Mouse (Mus musculus): ENCODE data around the gene Cfap20. TPM values are rescaled to one million over a fixed set of nuclear protein-coding genes. Genes with fewer than 3 reads are reported as not detected.

Cfap20 gene
- polyA plus RNA-seq, 1 experiment from 2014 or later, result 139 TPM

DNA sequence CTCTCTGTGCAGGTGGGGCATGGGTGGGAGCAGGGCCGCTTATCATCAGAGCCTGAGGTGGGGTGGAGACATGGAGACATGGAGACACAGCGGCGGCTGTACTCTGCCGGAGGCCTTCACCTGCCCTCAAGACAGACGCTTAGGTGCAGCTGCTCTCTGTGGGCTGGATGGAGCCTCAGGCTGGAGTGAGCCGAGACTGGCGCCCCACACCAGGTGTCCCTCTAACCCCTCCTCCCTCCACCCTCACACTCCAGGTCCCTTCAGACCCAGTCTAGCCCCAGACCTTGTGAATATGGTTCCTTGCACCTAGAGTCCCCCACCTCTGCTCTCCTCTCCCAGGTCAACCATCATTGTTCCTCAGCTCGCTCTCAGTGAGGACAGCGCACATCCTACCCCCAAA lies 35.5 kb downstream of the Cfap20 start:
- no peak overlapping the region for H3K9ac ChIP-seq (ENCODE audit: low read depth, low read length)
- no peak for ATAC-seq (replicated peaks; ENCODE audit: insufficient number of reproducible peaks, low FRiP score, low TSS enrichment)
- H3K4me1 ChIP-seq (ENCODE audit: control insufficient read depth, insufficient read depth, low read length), result peaks cover 32% of the 10 kb centered on the region
- no peak overlapping the region for H3K27ac ChIP-seq (ENCODE audit: low read depth, low read length)
- no peaks in the 10 kb centered on the region for H3K36me3 ChIP-seq (ENCODE audit: control insufficient read depth, insufficient read depth, low read length)
- WGBS (ENCODE audit: insufficient replicate concordance), result 80% methylated on average over 9 of the region's 9 CpGs
- no peaks in the 10 kb centered on the region for H3K9me3 ChIP-seq (replicated peaks; ENCODE audit: control insufficient read depth, low read length)
- H3K4me2 ChIP-seq, result no peak overlapping the region
- no peaks in the 10 kb centered on the region for H3K27me3 ChIP-seq (ENCODE audit: control insufficient read depth, insufficient read depth, low read length)
- no peak overlapping the region for H3K4me3 ChIP-seq (ENCODE audit: low read depth, low read length)

- peaks cover 32% of the 10 kb centered on the region for H3K4me1 ChIP-seq (ENCODE audit: control insufficient read depth, insufficient read depth, low read length)
- H3K4me3 ChIP-seq (ENCODE audit: low read depth, low read length), result no peak overlapping the region
- H3K27me3 ChIP-seq (ENCODE audit: control insufficient read depth, insufficient read depth, low read length), result no peaks in the 10 kb centered on the region
- no peaks in the 10 kb centered on the region for H3K36me3 ChIP-seq (ENCODE audit: control insufficient read depth, insufficient read depth, low read length)
- H3K9ac ChIP-seq (ENCODE audit: low read depth, low read length), result no peak overlapping the region
- WGBS (ENCODE audit: insufficient replicate concordance), result 53% methylated on average over 5 of the region's 5 CpGs
- H3K27ac ChIP-seq (ENCODE audit: low read depth, low read length), result peak overlapping the region; percentile 61
- no peak overlapping the region for H3K4me2 ChIP-seq
- no peak for ATAC-seq (replicated peaks; ENCODE audit: insufficient number of reproducible peaks, low FRiP score, low TSS enrichment)
- H3K9me3 ChIP-seq (replicated peaks; ENCODE audit: control insufficient read depth, low read length), result no peaks in the 10 kb centered on the region
Observed at GRCm38 (mm10) chr8:95397201-95397600, 37.5 kb downstream of the Cfap20 start.

- ATAC-seq (replicated peaks; ENCODE audit: insufficient number of reproducible peaks, low FRiP score, low TSS enrichment), result no peak
- Histone ChIP-seq H3K9me3 (replicated peaks; ENCODE audit: control insufficient read depth, low read length) (no peaks in the 10 kb centered on the region), H3K4me3 (ENCODE audit: low read depth, low read length) (no peak overlapping the region), H3K4me1 (ENCODE audit: control insufficient read depth, insufficient read depth, low read length) (peaks cover 32% of the 10 kb centered on the region), H3K36me3 (ENCODE audit: control insufficient read depth, insufficient read depth, low read length) (no peaks in the 10 kb centered on the region), H3K4me2 (no peak overlapping the region), H3K9ac (ENCODE audit: low read depth, low read length) (no peak overlapping the region), H3K27ac (ENCODE audit: low read depth, low read length) (peak overlapping the region; percentile 61), H3K27me3 (ENCODE audit: control insufficient read depth, insufficient read depth, low read length) (no peaks in the 10 kb centered on the region)
- 35% methylated on average over 11 of the region's 11 CpGs for WGBS (ENCODE audit: insufficient replicate concordance)
Observed at GRCm38 (mm10) chr8:95396752-95397151, 37.9 kb downstream of the Cfap20 start.

DNA sequence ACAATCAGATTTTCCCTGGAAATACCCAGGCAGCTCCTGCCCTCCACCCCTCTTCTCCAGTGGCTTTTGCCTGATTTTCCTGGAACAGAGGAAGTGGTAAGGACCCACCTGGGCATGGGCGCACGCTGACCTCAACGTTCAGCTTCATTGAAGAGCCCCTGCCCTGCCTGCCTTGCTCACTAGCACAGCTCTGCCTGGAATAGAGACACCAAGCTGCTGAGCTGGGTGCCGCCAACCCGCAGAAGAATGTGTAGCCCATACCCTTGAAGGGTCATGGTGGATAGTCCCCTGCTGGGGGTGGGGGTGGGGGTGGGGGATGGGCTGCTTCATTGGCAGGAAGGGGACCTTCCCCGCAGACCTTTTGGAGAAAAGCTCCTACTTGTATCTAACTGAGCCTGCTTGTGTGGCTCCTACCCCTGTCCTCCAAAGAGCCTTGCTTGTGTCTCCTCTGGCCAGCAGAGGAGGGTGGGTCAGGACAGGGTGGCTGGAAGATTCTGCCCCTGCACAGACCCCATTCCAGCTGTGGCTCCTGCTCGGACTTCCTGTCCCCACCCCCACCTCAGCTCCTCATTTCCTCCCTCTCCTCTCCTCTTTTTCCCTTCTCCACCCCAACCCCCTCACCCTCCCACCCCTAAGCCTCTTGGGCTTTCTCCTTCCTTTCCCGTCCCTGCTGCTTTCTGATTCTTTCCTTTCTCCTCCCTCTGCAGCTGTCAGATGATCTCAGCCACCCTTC lies 39.3 kb downstream of the Cfap20 start:
- WGBS (ENCODE audit: insufficient replicate concordance), result 19% methylated on average over 8 of the region's 8 CpGs
- H3K4me2 ChIP-seq, result 0 out of 2 replicates have a peak overlapping the region, but pooled peaks have one; percentile 4
- H3K27ac ChIP-seq (ENCODE audit: low read depth, low read length), result peak overlapping the region; percentile 74
- no peak overlapping the region for H3K4me3 ChIP-seq (ENCODE audit: low read depth, low read length)
- H3K36me3 ChIP-seq (ENCODE audit: control insufficient read depth, insufficient read depth, low read length), result no peaks in the 10 kb centered on the region
- no peaks in the 10 kb centered on the region for H3K9me3 ChIP-seq (replicated peaks; ENCODE audit: control insufficient read depth, low read length)
- peak overlapping the region; percentile 59; the same call in 1 of the 2 replicates for H3K9ac ChIP-seq (ENCODE audit: low read depth, low read length)
- H3K4me1 ChIP-seq (ENCODE audit: control insufficient read depth, insufficient read depth, low read length), result peaks cover 32% of the 10 kb centered on the region
- H3K27me3 ChIP-seq (ENCODE audit: control insufficient read depth, insufficient read depth, low read length), result no peaks in the 10 kb centered on the region
- ATAC-seq (replicated peaks; ENCODE audit: insufficient number of reproducible peaks, low FRiP score, low TSS enrichment), result 0 out of 2 replicates have a peak, but pooled peaks have one; percentile 32

GRCm38 (mm10) chr8:95392604-95393003 lies 42.1 kb downstream of the Cfap20 start:
- H3K9me3 ChIP-seq (replicated peaks; ENCODE audit: control insufficient read depth, low read length), result no peaks in the 10 kb centered on the region
- no peaks in the 10 kb centered on the region for H3K36me3 ChIP-seq (ENCODE audit: control insufficient read depth, insufficient read depth, low read length)
- no peak for ATAC-seq (replicated peaks; ENCODE audit: insufficient number of reproducible peaks, low FRiP score, low TSS enrichment)
- no peaks in the 10 kb centered on the region for H3K27me3 ChIP-seq (ENCODE audit: control insufficient read depth, insufficient read depth, low read length)
- no peak overlapping the region for H3K9ac ChIP-seq (ENCODE audit: low read depth, low read length)
- peaks cover 32% of the 10 kb centered on the region for H3K4me1 ChIP-seq (ENCODE audit: control insufficient read depth, insufficient read depth, low read length)
- H3K4me2 ChIP-seq, result no peak overlapping the region; the same call in 1 of the 2 replicates
- H3K27ac ChIP-seq (ENCODE audit: low read depth, low read length), result peak overlapping the region; percentile 55; the same call in 1 of the 2 replicates
- no peak overlapping the region for H3K4me3 ChIP-seq (ENCODE audit: low read depth, low read length)
- WGBS (ENCODE audit: insufficient replicate concordance), result 62% methylated on average over 5 of the region's 5 CpGs

GRCm38 (mm10) chr8:95391101-95391500 lies 43.6 kb downstream of the Cfap20 start:
- Histone ChIP-seq H3K36me3 (ENCODE audit: control insufficient read depth, insufficient read depth, low read length) (no peaks in the 10 kb centered on the region), H3K9me3 (replicated peaks; ENCODE audit: control insufficient read depth, low read length) (no peaks in the 10 kb centered on the region), H3K4me1 (ENCODE audit: control insufficient read depth, insufficient read depth, low read length) (peaks cover 19% of the 10 kb centered on the region), H3K27ac (ENCODE audit: low read depth, low read length) (no peak overlapping the region), H3K27me3 (ENCODE audit: control insufficient read depth, insufficient read depth, low read length) (no peaks in the 10 kb centered on the region), H3K4me2 (no peak overlapping the region), H3K9ac (ENCODE audit: low read depth, low read length) (no peak overlapping the region), H3K4me3 (ENCODE audit: low read depth, low read length) (no peak overlapping the region)
- no peak for ATAC-seq (replicated peaks; ENCODE audit: insufficient number of reproducible peaks, low FRiP score, low TSS enrichment)
- WGBS (ENCODE audit: insufficient replicate concordance), result 60% methylated on average over 7 of the region's 7 CpGs

DNA sequence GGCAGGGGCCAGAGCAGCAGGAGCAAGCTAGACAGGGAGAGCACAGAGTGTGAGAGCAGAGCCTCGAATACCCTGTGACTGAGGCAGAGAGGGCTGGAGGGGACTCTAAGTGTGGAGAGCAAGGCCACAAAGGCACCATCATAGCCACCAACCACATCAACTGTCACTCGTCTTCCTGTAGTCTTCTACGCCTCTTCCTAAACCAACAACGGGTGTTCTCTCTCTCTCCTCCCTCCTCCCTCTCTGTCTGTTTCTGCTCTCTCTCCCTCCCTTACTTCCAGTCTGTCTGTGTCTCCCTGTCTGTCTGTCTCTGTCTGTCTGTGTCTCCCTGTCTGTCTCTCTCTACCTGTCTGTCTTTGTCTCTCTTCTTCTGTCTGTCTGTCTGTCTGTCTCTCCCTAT lies 44.4 kb downstream of the Cfap20 start:
- Histone ChIP-seq H3K36me3 (ENCODE audit: control insufficient read depth, insufficient read depth, low read length) (no peaks in the 10 kb centered on the region), H3K9me3 (replicated peaks; ENCODE audit: control insufficient read depth, low read length) (no peaks in the 10 kb centered on the region), H3K4me1 (ENCODE audit: control insufficient read depth, insufficient read depth, low read length) (peaks cover 11% of the 10 kb centered on the region), H3K27ac (ENCODE audit: low read depth, low read length) (no peak overlapping the region), H3K4me3 (ENCODE audit: low read depth, low read length) (no peak overlapping the region), H3K27me3 (ENCODE audit: control insufficient read depth, insufficient read depth, low read length) (no peaks in the 10 kb centered on the region), H3K4me2 (no peak overlapping the region), H3K9ac (ENCODE audit: low read depth, low read length) (no peak overlapping the region)
- no peak for ATAC-seq (replicated peaks; ENCODE audit: insufficient number of reproducible peaks, low FRiP score, low TSS enrichment)
- WGBS (ENCODE audit: insufficient replicate concordance), result 39% methylated on average over 4 of the region's 4 CpGs

GRCm38 (mm10) chr8:95387936-95388335 lies 46.7 kb downstream of the Cfap20 start:
- no peak overlapping the region for H3K4me3 ChIP-seq (ENCODE audit: low read depth, low read length)
- H3K36me3 ChIP-seq (ENCODE audit: control insufficient read depth, insufficient read depth, low read length), result no peaks in the 10 kb centered on the region
- H3K4me2 ChIP-seq, result no peak overlapping the region
- no peaks in the 10 kb centered on the region for H3K9me3 ChIP-seq (replicated peaks; ENCODE audit: control insufficient read depth, low read length)
- ATAC-seq (replicated peaks; ENCODE audit: insufficient number of reproducible peaks, low FRiP score, low TSS enrichment), result no peak
- no peaks in the 10 kb centered on the region for H3K4me1 ChIP-seq (ENCODE audit: control insufficient read depth, insufficient read depth, low read length)
- H3K27ac ChIP-seq (ENCODE audit: low read depth, low read length), result no peak overlapping the region
- WGBS (ENCODE audit: insufficient replicate concordance), result 76% methylated on average over 7 of the region's 7 CpGs
- H3K9ac ChIP-seq (ENCODE audit: low read depth, low read length), result no peak overlapping the region
- no peaks in the 10 kb centered on the region for H3K27me3 ChIP-seq (ENCODE audit: control insufficient read depth, insufficient read depth, low read length)

DNA sequence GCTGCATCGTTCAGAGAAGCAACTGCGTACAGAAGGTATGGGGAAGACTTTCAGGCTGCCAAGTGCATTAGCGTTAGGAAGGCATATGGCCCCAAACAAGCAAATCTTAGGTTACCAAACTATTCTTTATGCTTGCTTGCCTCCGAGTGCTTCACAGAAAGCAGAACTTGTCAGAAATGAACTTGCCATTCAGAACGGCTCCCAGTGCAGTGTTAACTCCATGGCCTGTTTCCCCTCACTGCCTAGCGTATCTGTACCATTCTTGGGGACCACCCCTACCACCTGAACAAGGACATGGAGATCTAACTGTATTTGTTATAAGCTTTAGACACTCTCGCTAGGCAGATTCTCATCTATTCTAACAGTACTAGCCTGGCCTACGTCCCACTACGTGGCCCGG lies 47.4 kb downstream of the Cfap20 start:
- Histone ChIP-seq H3K9me3 (replicated peaks; ENCODE audit: control insufficient read depth, low read length) (no peaks in the 10 kb centered on the region), H3K36me3 (ENCODE audit: control insufficient read depth, insufficient read depth, low read length) (no peaks in the 10 kb centered on the region), H3K4me3 (ENCODE audit: low read depth, low read length) (no peak overlapping the region), H3K27me3 (ENCODE audit: control insufficient read depth, insufficient read depth, low read length) (no peaks in the 10 kb centered on the region), H3K4me1 (ENCODE audit: control insufficient read depth, insufficient read depth, low read length) (no peaks in the 10 kb centered on the region), H3K4me2 (no peak overlapping the region), H3K9ac (ENCODE audit: low read depth, low read length) (no peak overlapping the region), H3K27ac (ENCODE audit: low read depth, low read length) (no peak overlapping the region)
- ATAC-seq (replicated peaks; ENCODE audit: insufficient number of reproducible peaks, low FRiP score, low TSS enrichment), result no peak
- 88% methylated on average over 10 of the region's 10 CpGs for WGBS (ENCODE audit: insufficient replicate concordance)

Measured in heart, embryonic 11.5 days (tissue).